Mouse (Mus musculus): ENCODE results near the gene Mier1.

DNA sequence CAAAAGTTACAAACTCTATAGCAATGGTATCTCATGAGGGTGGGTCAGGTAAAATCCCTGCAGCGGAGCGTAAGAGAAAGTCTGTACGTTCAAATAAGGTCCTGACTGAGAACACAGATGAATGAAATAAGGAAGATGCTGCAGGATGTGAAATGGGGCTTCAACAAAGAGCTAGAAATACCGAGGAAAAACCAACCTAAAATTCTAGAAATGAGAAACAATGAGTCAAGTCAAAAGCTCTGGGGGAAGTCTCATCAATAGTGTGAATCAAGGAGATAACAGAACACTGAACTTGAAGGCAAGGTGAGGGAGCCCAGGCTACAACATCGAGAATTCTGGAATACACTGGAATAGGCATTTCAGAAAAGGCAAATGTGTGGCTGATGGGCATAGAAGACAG lies 15.7 kb upstream of the Mier1 start:
- no peak for TF ChIP-seq MXI1 (IDR thresholded peaks at IDR 0.05; ENCODE audit: low read depth, low read length)
- no peak for TF ChIP-seq CTCF (IDR thresholded peaks at IDR 0.05 in 2 of 3, conservative IDR thresholded peaks at IDR 0.05 in 1 of 3; ENCODE audit: control insufficient read depth in 1 of 3, insufficient read depth in 1 of 3, low read depth in 2 of 3, low read length in 3 of 3, poor library complexity in 1 of 3, severe bottlenecking in 1 of 3)
- TF ChIP-seq RAD21 (IDR thresholded peaks at IDR 0.05; ENCODE audit: low read depth, low read length), result no peak
- TF ChIP-seq BHLHE40 (IDR thresholded peaks at IDR 0.05; ENCODE audit: borderline replicate concordance, low read depth, low read length), result no peak

Data from MEL (cell line).